Mouse (Mus musculus) mature B cell (primary cell): Measurements from ENCODE around the gene Btbd35f26.
"Not testable (repeated sequence)": the region's sequence is repeated elsewhere in the genome, so short reads cannot be mapped to it uniquely, and the experiment has no call there.

ENCODE experiments used
- in situ Hi-C: fragments of 300-500 bp; cut with MboI; formaldehyde crosslinking; loops from 2 replicates; pipeline ENCODE4 v1.14.3; 2019

The Btbd35f26 gene

GRCm38 (mm10) chrX:31336154-31336553, at the start of gene Btbd35f26:
Gene Btbd35f26 (plus strand): TSS chrX:31336454.
- in situ Hi-C loops = not testable (repeated sequence)

GRCm38 (mm10) chrX:31341924-31342323, 5.7 kb downstream of the Btbd35f26 start:
- in situ Hi-C loops = not testable (repeated sequence)

GRCm38 (mm10) chrX:31383818-31384217, 47.6 kb downstream of the Btbd35f26 start, which contains the start of gene Btbd35f19:
Gene Btbd35f19 (minus strand): TSS chrX:31383918.
- in situ Hi-C loops = not testable (repeated sequence)
